Mouse (Mus musculus) liver, embryonic 14.5 days (tissue): Measurements from ENCODE around the gene Smarcc2. TPM values are rescaled to one million over a fixed set of nuclear protein-coding genes. Genes with fewer than 3 reads are reported as not detected.
A peak's percentile ranks its signal among the peaks of the same experiment; 100 is the strongest.

Source experiments
- ATAC-seq: fragments of 200-750 bp; cut with Nextera tagmentation; 2 replicates; pipeline ENCODE4 v1.8.0; 2017; ENCODE audit warnings: moderate number of reproducible peaks, mild to moderate bottlenecking, moderate library complexity; ENCODE audit not compliant: insufficient read depth
- DNase-seq, 3 experiments: peaks; one replicate each; pipeline ENCODE4 v3.0.0-alpha.2; 2012 to 2013; ENCODE audit warnings: low read depth in 3 of 3, low spot score in 3 of 3
- H3K27ac ChIP-seq: fragments of 300-500 bp; sonication (generic); 2 replicates; pipeline ENCODE4 v1.5.1; 2014; ENCODE audit warnings: moderate library complexity, mild to moderate bottlenecking, control low read depth, inconsistent platforms
- H3K27me3 ChIP-seq: fragments of 300-500 bp; sonication (generic); 2 replicates; pipeline ENCODE4 v1.6.1; 2014; ENCODE audit warnings: mild to moderate bottlenecking, low read length, moderate library complexity; ENCODE audit not compliant: control insufficient read depth, insufficient read depth
- H3K36me3 ChIP-seq: fragments of 300-500 bp; sonication (generic); replicated peaks from 2 replicates; pipeline ENCODE4 v1.6.1; 2014; ENCODE audit warnings: low read depth; ENCODE audit not compliant: control insufficient read depth, insufficient read depth
- H3K4me1 ChIP-seq, 2 experiments: fragments of 200-500 bp in 1 of 2; fragments of 300-500 bp in 1 of 2; sonication (generic) in 1 of 2; replicated peaks; 2 replicates each; pipeline ENCODE4 v1.6.1; 2012 to 2014; ENCODE audit warnings: antibody characterized with exemption in 1 of 2, inconsistent platforms in 1 of 2, low read length in 1 of 2; ENCODE audit not compliant: control insufficient read depth in 2 of 2, insufficient read depth in 2 of 2
- H3K4me2 ChIP-seq: fragments of 300-500 bp; sonication (generic); 2 replicates; pipeline ENCODE4 v1.6.1; 2014; ENCODE audit warnings: low read depth, mild to moderate bottlenecking, control low read depth, moderate library complexity
- H3K4me3 ChIP-seq, 2 experiments: fragments of 200-500 bp in 1 of 2; fragments of 300-500 bp in 1 of 2; sonication (generic) in 1 of 2; 2 replicates each; pipeline ENCODE4 v1.5.1; 2012 to 2014; ENCODE audit warnings: low read depth in 2 of 2, low read length in 2 of 2, mild to moderate bottlenecking in 2 of 2, control low read depth in 1 of 2, inconsistent platforms in 1 of 2, moderate library complexity in 1 of 2; ENCODE audit not compliant: insufficient read depth in 1 of 2
- H3K9ac ChIP-seq: fragments of 300-500 bp; sonication (generic); replicated peaks from 2 replicates; pipeline ENCODE4 v1.6.1; 2014; ENCODE audit warnings: mild to moderate bottlenecking, control low read depth, moderate library complexity
- H3K9me3 ChIP-seq: fragments of 300-500 bp; sonication (generic); 2 replicates; pipeline ENCODE4 v1.6.1; 2016; ENCODE audit warnings: low read length, mixed read lengths; ENCODE audit not compliant: control insufficient read depth
- CTCF ChIP-seq: IDR thresholded peaks from 2 replicates; pipeline ENCODE4 v1.5.1; 2016; ENCODE audit warnings: antibody characterized with exemption, low read depth, control low read depth
- EP300 ChIP-seq: IDR thresholded peaks from 2 replicates; pipeline ENCODE4 v1.6.1; 2016; ENCODE audit warnings: antibody characterized with exemption, low read depth
- WGBS: fragments of 180-500 bp; shearing (Covaris S2); extraction: QIAGEN DNeasy Blood & Tissue Kit; methylation state at CpG from one replicate; pipeline ENCODE4 v1.1.7; 2014; ENCODE audit not compliant: insufficient replicate concordance; 5-methylcytosine and 5-hydroxymethylcytosine counted together
- polyA plus RNA-seq, 2 experiments: library from polyadenylated mRNA; depleted of rRNA in 1 of 2; stranded (reverse) in 1 of 2; unstranded in 1 of 2; fragments of >200 nt; fragmentation: Nextera tagmentation in 1 of 2; extraction: Ambion mirVana in 1 of 2; gene quantifications; 2 replicates each; pipeline versions ENCODE4 v1.2.1 to v1.2.3; 2012 to 2014

The Smarcc2 gene
- polyA plus RNA-seq, 2 experiments, result 27.7 to 29.8 TPM

DNA sequence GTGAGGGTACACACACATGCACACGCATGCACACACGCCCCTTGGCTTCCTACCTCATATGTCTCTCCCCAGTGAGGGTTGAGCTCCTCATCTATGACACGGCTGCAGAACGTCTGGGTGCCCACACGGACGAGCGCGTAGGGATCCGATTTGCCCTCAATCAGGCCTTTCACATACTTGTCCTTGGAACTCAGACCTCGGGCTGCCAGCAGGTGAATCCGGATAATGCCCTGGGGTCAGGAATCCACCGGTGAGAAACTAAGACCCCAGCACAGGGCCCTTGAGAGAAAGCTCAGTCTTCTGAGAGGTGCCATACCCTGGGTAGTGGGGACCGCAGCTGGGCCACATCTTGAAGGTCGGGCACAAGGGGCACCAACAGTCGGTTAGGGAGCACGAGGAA, 61.5 kb downstream of the Smarcc2 start:
- no peaks in the 10 kb centered on the region for H3K27me3 ChIP-seq
- no peaks in the 10 kb centered on the region for H3K9me3 ChIP-seq
- TF ChIP-seq CTCF (no peak), EP300 (no peak)
- no peak overlapping the region for H3K4me2 ChIP-seq
- DNase-seq, result no peak
- no peak overlapping the region for H3K27ac ChIP-seq
- H3K4me3 ChIP-seq, result no peak overlapping the region
- H3K4me1 ChIP-seq, result peaks cover 11 to 20% of the 10 kb centered on the region in 2 experiments
- no peak for ATAC-seq
- H3K36me3 ChIP-seq, result peaks cover 4% of the 10 kb centered on the region; the same call in 1 of the 2 replicates
- 87% methylated on average over 16 of the region's 16 CpGs for WGBS
- no peak overlapping the region for H3K9ac ChIP-seq

DNA sequence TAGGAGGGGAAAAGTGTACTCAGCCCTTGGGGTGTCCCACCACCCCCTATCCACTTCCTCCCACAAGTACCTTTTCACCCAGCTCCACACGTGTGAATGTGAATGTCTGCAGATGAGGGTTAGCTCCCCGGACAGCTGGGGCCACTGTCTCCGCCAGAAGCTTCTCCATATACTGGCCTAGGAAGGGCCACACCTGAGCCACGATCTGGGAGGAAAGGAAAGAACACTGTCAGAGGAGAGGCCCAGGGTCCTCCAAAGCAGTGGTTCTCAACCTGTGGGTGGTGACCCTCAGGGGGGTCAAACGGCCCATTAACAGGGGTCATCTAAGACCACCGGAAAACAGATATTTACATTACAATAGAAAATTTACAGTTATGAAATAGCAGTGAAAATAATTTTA, 63.3 kb downstream of the Smarcc2 start:
- H3K4me2 ChIP-seq, result no peak overlapping the region
- no peak for TF ChIP-seq CTCF
- no peak for TF ChIP-seq EP300
- H3K4me1 ChIP-seq, result peaks cover 11 to 18% of the 10 kb centered on the region in 2 experiments
- no peak overlapping the region for H3K27ac ChIP-seq
- no peak overlapping the region for H3K9ac ChIP-seq
- no peaks in the 10 kb centered on the region for H3K9me3 ChIP-seq
- H3K36me3 ChIP-seq, result peaks cover 4% of the 10 kb centered on the region; the same call in 1 of the 2 replicates
- DNase-seq, result no peak
- WGBS, result 65% methylated on average over 6 of the region's 6 CpGs
- H3K4me3 ChIP-seq, result no peak overlapping the region
- ATAC-seq, result no peak
- H3K27me3 ChIP-seq, result no peaks in the 10 kb centered on the region

DNA sequence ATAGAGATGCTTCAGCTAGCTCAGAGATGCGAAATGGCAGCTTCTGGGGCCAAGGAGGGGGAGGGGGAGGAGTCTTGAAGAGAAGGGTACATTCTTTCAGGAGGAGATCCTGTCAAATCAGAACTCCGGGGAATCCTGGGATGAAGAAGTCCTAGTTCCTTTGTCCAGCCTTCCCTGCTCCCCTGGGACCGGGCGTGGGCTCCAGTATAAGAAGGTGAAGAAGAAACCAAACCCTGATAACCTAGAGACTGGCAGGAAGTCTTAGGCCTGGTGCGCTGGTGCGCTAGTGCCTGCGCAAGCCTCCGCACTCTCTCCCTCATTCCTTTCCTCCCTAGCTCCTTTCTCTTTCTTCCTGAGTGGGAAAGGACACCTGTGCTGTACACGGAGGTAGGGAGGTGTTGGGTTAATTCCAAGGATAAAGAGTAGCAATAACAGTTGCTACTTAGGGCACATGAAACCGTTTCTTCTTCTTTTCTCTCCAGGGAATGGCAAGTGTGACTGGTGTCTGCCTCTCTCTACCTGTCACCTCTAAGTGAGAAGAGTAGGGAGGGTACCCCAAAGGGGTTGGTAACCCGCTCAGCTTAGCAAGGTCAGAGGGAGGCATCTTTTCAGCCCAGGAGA, 65.2 kb downstream of the Smarcc2 start:
- no peaks in the 10 kb centered on the region for H3K27me3 ChIP-seq
- DNase-seq (no peak), ATAC-seq (no peak)
- H3K9ac ChIP-seq, result peak overlapping the region; percentile 86
- peak overlapping the region; percentile 67 to 82 for H3K4me3 ChIP-seq
- WGBS, result 14% methylated on average over 11 of the region's 11 CpGs
- H3K27ac ChIP-seq, result peak overlapping the region; percentile 81; the same call in 1 of the 2 replicates
- H3K9me3 ChIP-seq, result no peaks in the 10 kb centered on the region
- H3K4me1 ChIP-seq, result peaks cover 11 to 18% of the 10 kb centered on the region in 2 experiments
- H3K4me2 ChIP-seq, result peak overlapping the region; percentile 97
- no peak for TF ChIP-seq EP300
- no peak for TF ChIP-seq CTCF
- H3K36me3 ChIP-seq, result no peaks in the 10 kb centered on the region; the same call in 1 of the 2 replicates

GRCm38 (mm10) chr10:128524732-128525662, 65.9 kb downstream of the Smarcc2 start:
- Histone ChIP-seq H3K4me1 (peaks cover 11 to 18% of the 10 kb centered on the region in 2 experiments), H3K4me3 (peak overlapping the region; percentile 67 to 82), H3K27ac (peak overlapping the region; percentile 81), H3K27me3 (no peaks in the 10 kb centered on the region), H3K4me2 (peak overlapping the region; percentile 97), H3K9ac (peak overlapping the region; percentile 86), H3K36me3 (no peaks in the 10 kb centered on the region; the same call in 1 of the 2 replicates), H3K9me3 (no peaks in the 10 kb centered on the region)
- WGBS, result under 1% methylated on average over 58 of the region's 58 CpGs
- DNase-seq, result peak in 1 of 3 experiments; percentile 47
- peak; percentile 35 for ATAC-seq
- TF ChIP-seq EP300 (no peak), CTCF (no peak; the same call in 1 of the 2 replicates)
